30 mouse cellular contexts compared by ENCODE assay signal in genomic region chr5:119596295-119596993, GRCm38 (mm10).
DNase-seq lines count a peak whose midpoint lies in the region; ATAC-seq and TF ChIP-seq lines count a peak whose summit lies in the region.
"Had no signal": no experiment of that assay in that cellular context is flagged by ENCODE, and none has a peak within 500 bp of the region (broad histone marks: within the 10 kb centered on the region; RNA-seq: fewer than 3 reads in every experiment).

No protein-coding gene starts in this region.

- no peaks in the 10 kb centered on the region for H3K27me3 ChIP-seq in lung, embryonic 16.5 days (ENCODE audit: control insufficient read depth, insufficient read depth, low read depth, low read length)
- 0 out of 2 replicates have a peak, but pooled peaks cover 2% of the 10 kb centered on the region for H3K27me3 ChIP-seq in E14TG2a.4 (ENCODE audit: insufficient read depth, low read length)
- H3K27me3 ChIP-seq: embryonic facial prominence, embryonic 15.5 days; liver, embryonic 15.5 days; lung, embryonic 15.5 days; megakaryocyte, embryonic 14.5 days; midbrain, embryonic 13.5 days had no signal

- H3K4me3 ChIP-seq in lung, embryonic 16.5 days (ENCODE audit: low read length): no peak overlapping the region
- H3K4me3 ChIP-seq in E14TG2a.4 (replicated peaks; ENCODE audit: low read length) (0 out of 2 replicates have a peak overlapping the region, but pooled peaks have one; percentile 7), ES-E14 (ENCODE audit: insufficient read depth in 1 of 2, low read depth in 1 of 2, low read length in 2 of 2, poor library complexity in 1 of 2, severe bottlenecking in 1 of 2) (no peak overlapping the region)
- H3K4me3 ChIP-seq: embryonic facial prominence, embryonic 10.5 days; embryonic facial prominence, embryonic 15.5 days; forebrain, embryonic 13.5 days; heart, embryonic 13.5 days; limb, embryonic 12.5 days; liver, embryonic 15.5 days; lung, embryonic 15.5 days; megakaryocyte, embryonic 14.5 days; midbrain, embryonic 13.5 days had no signal

- no peaks in the 10 kb centered on the region for H3K9me3 ChIP-seq in lung, embryonic 16.5 days (ENCODE audit: control insufficient read depth, low read length)
- no peaks in the 10 kb centered on the region for H3K9me3 ChIP-seq in E14TG2a.4 (ENCODE audit: low read length)
- no peaks in the 10 kb centered on the region for H3K9me3 ChIP-seq in ES-E14 (ENCODE audit: control insufficient read depth, insufficient read depth, low read depth, low read length)
- H3K9me3 ChIP-seq: embryonic facial prominence, embryonic 10.5 days; embryonic facial prominence, embryonic 15.5 days; forebrain, embryonic 13.5 days; heart, embryonic 13.5 days; limb, embryonic 12.5 days; liver, embryonic 15.5 days; lung, embryonic 15.5 days; midbrain, embryonic 13.5 days had no signal

- ATAC-seq in lung, embryonic 16.5 days (ENCODE audit: low read depth): no peak
- ATAC-seq: forebrain, embryonic 13.5 days; midbrain, embryonic 13.5 days had no signal

- 86% methylated on average over 19 of the region's 19 CpGs for WGBS in lung, embryonic 16.5 days

- no peak for TF ChIP-seq CTCF in E14TG2a.4 (conservative IDR thresholded peaks at IDR 0.05; ENCODE audit: low read length)

- H3K9ac ChIP-seq in lung, embryonic 16.5 days (ENCODE audit: low read length): no peak overlapping the region
- 0 out of 2 replicates have a peak overlapping the region, but pooled peaks have one; percentile 2 for H3K9ac ChIP-seq in ES-E14 (ENCODE audit: insufficient read depth, low read depth, low read length, poor library complexity, severe bottlenecking)
- H3K9ac ChIP-seq: embryonic facial prominence, embryonic 15.5 days; forebrain, embryonic 13.5 days; heart, embryonic 13.5 days; hindbrain, embryonic 14.5 days; limb, embryonic 12.5 days; liver, embryonic 15.5 days; lung, embryonic 15.5 days; midbrain, embryonic 13.5 days had no signal

- no peak for DNase-seq in lung, postnatal 36 days
- DNase-seq in ES-E14 (ENCODE audit: low read depth, low spot score): no peak
- DNase-seq in adrenal gland, postnatal 10 days: peak; percentile 74
- no peak for DNase-seq in urinary bladder, adult 18-20 months (ENCODE audit: low spot score in 2 of 2)
- DNase-seq in spleen, adult 12 weeks (ENCODE audit: low spot score): no peak
- DNase-seq: B cell, adult 2 months; cerebellum, adult 2 months; cerebellum, postnatal 14 days; gastrocnemius, postnatal 10 days; heart, postnatal 10 days; kidney, adult 11 months; kidney, postnatal 10 days; layer of hippocampus, adult 9-11 months; right cerebral cortex, postnatal 14 days; spleen, adult 18-20 months; thymus, adult 2 months; thymus, postnatal 36 days had no signal

- H3K4me1 ChIP-seq in lung, embryonic 16.5 days (replicated peaks; ENCODE audit: control insufficient read depth, insufficient read depth, low read length): peaks cover 10% of the 10 kb centered on the region
- peaks cover 35% of the 10 kb centered on the region for H3K4me1 ChIP-seq in E14TG2a.4 (replicated peaks; ENCODE audit: low read depth, low read length)
- H3K4me1 ChIP-seq in ES-E14 (ENCODE audit: control insufficient read depth in 2 of 2, insufficient read depth in 2 of 2, low read length in 2 of 2, poor library complexity in 1 of 2): peaks cover 0 to 4% of the 10 kb centered on the region in 2 experiments; a peak in 2 of 4 replicates
- H3K4me1 ChIP-seq: forebrain, embryonic 13.5 days; heart, embryonic 13.5 days; liver, embryonic 15.5 days; megakaryocyte, embryonic 14.5 days; midbrain, embryonic 13.5 days had no signal

- H3K4me2 ChIP-seq in lung, embryonic 16.5 days (ENCODE audit: low read depth, low read length): no peak overlapping the region
- H3K4me2 ChIP-seq: embryonic facial prominence, embryonic 15.5 days; forebrain, embryonic 13.5 days; heart, embryonic 13.5 days; hindbrain, embryonic 14.5 days; limb, embryonic 12.5 days; liver, embryonic 15.5 days; lung, embryonic 15.5 days; midbrain, embryonic 13.5 days had no signal

- peak overlapping the region; percentile 17; the same call in 1 of the 2 replicates for H3K27ac ChIP-seq in lung, embryonic 16.5 days (ENCODE audit: low read length)
- no peak overlapping the region for H3K27ac ChIP-seq in ES-E14 (ENCODE audit: insufficient read depth, low read depth, low read length, poor library complexity, severe bottlenecking)
- H3K27ac ChIP-seq: embryonic facial prominence, embryonic 10.5 days; embryonic facial prominence, embryonic 15.5 days; forebrain, embryonic 13.5 days; heart, embryonic 13.5 days; hindbrain, embryonic 14.5 days; limb, embryonic 12.5 days; liver, embryonic 15.5 days; midbrain, embryonic 13.5 days had no signal

- in situ Hi-C loops in ES-E14 (cut with MboI; ENCODE audit: low sequenced_read_pairs in 2 of 2, unreplicated experiment in 2 of 2): no loop called here

- H3K36me3 ChIP-seq in lung, embryonic 16.5 days (ENCODE audit: control insufficient read depth, insufficient read depth, low read length): no peaks in the 10 kb centered on the region
- H3K36me3 ChIP-seq in E14TG2a.4 (ENCODE audit: insufficient read depth, low read length) (no peaks in the 10 kb centered on the region), ES-E14 (ENCODE audit: control insufficient read depth, insufficient read depth, low read length, poor library complexity, severe bottlenecking) (no peaks in the 10 kb centered on the region)
- H3K36me3 ChIP-seq: embryonic facial prominence, embryonic 10.5 days; embryonic facial prominence, embryonic 15.5 days; G1E; heart, embryonic 13.5 days; limb, embryonic 12.5 days; liver, embryonic 15.5 days; lung, embryonic 15.5 days; midbrain, embryonic 13.5 days had no signal

TF ChIP-seq in ES-E14, 5 proteins besides CTCF, POLR2A, EP300 and RAD21:
- TF ChIP-seq ZNF384 (IDR thresholded peaks at IDR 0.05; ENCODE audit: low read depth, low read length): no peak
- no peak for TF ChIP-seq MAFK (IDR thresholded peaks at IDR 0.05; ENCODE audit: insufficient read depth, low read depth, low read length)
- no peak for TF ChIP-seq HCFC1 (IDR thresholded peaks at IDR 0.05; ENCODE audit: borderline replicate concordance, insufficient read depth, low read length)
- TF ChIP-seq ZC3H11A (IDR thresholded peaks at IDR 0.05; ENCODE audit: borderline replicate concordance, low read depth, low read length): no peak
- TF ChIP-seq CHD2 (IDR thresholded peaks at IDR 0.05; ENCODE audit: low read depth, low read length): no peak
TF ChIP-seq in ES-E14: peak in this region for 0.
